Mouse (Mus musculus): ENCODE measurements around the gene Pip4k2b.

GRCm38 (mm10) chr11:97775808-97776496 is 31.4 kb upstream of the Pip4k2b start, which contains the start of gene 1700001P01Rik:
- no peak for TF ChIP-seq CTCF (IDR thresholded peaks at IDR 0.05; ENCODE audit: borderline replicate concordance, extremely low read depth, insufficient read depth, insufficient read length)
- no peak for TF ChIP-seq POLR2A (IDR thresholded peaks at IDR 0.05; ENCODE audit: borderline replicate concordance, extremely low read depth, insufficient read depth, insufficient read length, poor library complexity, severe bottlenecking)
